8 mouse cellular contexts compared by ENCODE assay signal in genomic region chr17:8525971-8526740, GRCm38 (mm10). TPM values are rescaled to one million over a fixed set of nuclear protein-coding genes. Genes with fewer than 3 reads are reported as not detected.
DNase-seq lines count a peak whose midpoint lies in the region; ATAC-seq and TF ChIP-seq lines count a peak whose summit lies in the region.

No protein-coding gene starts in this region.

- H3K4me2 ChIP-seq in heart, postnatal 0 days (ENCODE audit: low read depth, low read length) = peak overlapping the region; percentile 93
- H3K4me2 ChIP-seq in midbrain, embryonic 13.5 days (replicated peaks) = peak overlapping the region; percentile 82
- no peak overlapping the region for H3K4me2 ChIP-seq in liver, embryonic 11.5 days

- TF ChIP-seq CTCF in heart, postnatal 0 days (IDR thresholded peaks at IDR 0.05; ENCODE audit: low read depth) = no peak
- no peak for TF ChIP-seq CTCF in lung, adult 2 months (IDR thresholded peaks at IDR 0.05; ENCODE audit: insufficient read depth, low read length)

- WGBS in heart, postnatal 0 days = 7% methylated on average over 21 of the region's 21 CpGs
- WGBS in midbrain, embryonic 13.5 days = 2% methylated on average over 21 of the region's 21 CpGs
- 11% methylated on average over 21 of the region's 21 CpGs for WGBS in liver, embryonic 11.5 days
- WGBS in lung, adult 2 months = 5% methylated on average over 21 of the region's 21 CpGs

- no peak for ATAC-seq in heart, postnatal 0 days (ENCODE audit: insufficient read depth, low read depth)
- ATAC-seq in midbrain, embryonic 13.5 days = no peak
- no peak for ATAC-seq in liver, embryonic 11.5 days (replicated peaks; ENCODE audit: low FRiP score)

- H3K4me1 ChIP-seq in heart, postnatal 0 days (ENCODE audit: control insufficient read depth, insufficient read depth) = peaks cover 16% of the 10 kb centered on the region
- H3K4me1 ChIP-seq in midbrain, embryonic 13.5 days (replicated peaks) = peaks cover 28% of the 10 kb centered on the region
- H3K4me1 ChIP-seq in liver, embryonic 11.5 days (replicated peaks; ENCODE audit: control insufficient read depth, insufficient read depth, low read length) = no peaks in the 10 kb centered on the region
- H3K4me1 ChIP-seq in lung, adult 2 months (ENCODE audit: control insufficient read depth, insufficient read depth, low read length) = peaks cover 5% of the 10 kb centered on the region; the same call in 1 of the 2 replicates

- no peak overlapping the region for H3K27ac ChIP-seq in heart, postnatal 0 days (ENCODE audit: low read depth)
- no peak overlapping the region for H3K27ac ChIP-seq in midbrain, embryonic 13.5 days
- no peak overlapping the region for H3K27ac ChIP-seq in liver, embryonic 11.5 days (ENCODE audit: low read depth, low read length)

- H3K36me3 ChIP-seq in heart, postnatal 0 days (replicated peaks; ENCODE audit: control insufficient read depth, insufficient read depth, low read length) = no peaks in the 10 kb centered on the region
- H3K36me3 ChIP-seq in midbrain, embryonic 13.5 days = no peaks in the 10 kb centered on the region
- H3K36me3 ChIP-seq in liver, embryonic 11.5 days (ENCODE audit: control insufficient read depth, insufficient read depth, low read length) = no peaks in the 10 kb centered on the region

- no peak for TF ChIP-seq EP300 in heart, postnatal 0 days (IDR thresholded peaks at IDR 0.05; ENCODE audit: low read depth)

- H3K9ac ChIP-seq in heart, postnatal 0 days (replicated peaks; ENCODE audit: low read depth, low read length) = no peak overlapping the region
- H3K9ac ChIP-seq in midbrain, embryonic 13.5 days (replicated peaks) = peak overlapping the region; percentile 33; the same call in 1 of the 2 replicates
- H3K9ac ChIP-seq in liver, embryonic 11.5 days (ENCODE audit: low read depth, low read length) = no peak overlapping the region

- H3K4me3 ChIP-seq in heart, postnatal 0 days (ENCODE audit: low read depth, low read length) = peak overlapping the region; percentile 59
- H3K4me3 ChIP-seq in midbrain, embryonic 13.5 days (replicated peaks) = peak overlapping the region; percentile 55
- H3K4me3 ChIP-seq in liver, embryonic 11.5 days (ENCODE audit: low read depth, low read length) = no peak overlapping the region
- H3K4me3 ChIP-seq in lung, adult 2 months (replicated peaks; ENCODE audit: extremely low read depth, low read depth, low read length) = no peak overlapping the region

- peak; percentile 17 for DNase-seq in gastrocnemius, postnatal 10 days
- no peak for DNase-seq in gastrocnemius, adult 18-20 months (ENCODE audit: low spot score)
- peak; percentile 62 for DNase-seq in thymus, postnatal 4 days
- no peak for DNase-seq in thymus, postnatal 0 days (ENCODE audit: low spot score)
- peak; percentile 25 for DNase-seq in heart, postnatal 0 days (ENCODE audit: low spot score)
- no peak for DNase-seq in liver, embryonic 11.5 days (ENCODE audit: low spot score)
- no peak for DNase-seq in lung, adult 2 months

- no peak for TF ChIP-seq POLR2A in lung, adult 2 months (IDR thresholded peaks at IDR 0.05; ENCODE audit: borderline replicate concordance, extremely low read depth, low read depth, low read length)

- peaks cover 21% of the 10 kb centered on the region for H3K27me3 ChIP-seq in heart, postnatal 0 days (ENCODE audit: control insufficient read depth, insufficient read depth, low read length)
- peaks cover 43% of the 10 kb centered on the region for H3K27me3 ChIP-seq in midbrain, embryonic 13.5 days
- peaks cover 58% of the 10 kb centered on the region for H3K27me3 ChIP-seq in liver, embryonic 11.5 days (replicated peaks; ENCODE audit: control insufficient read depth, insufficient read depth, low read length)

- no peaks in the 10 kb centered on the region for H3K9me3 ChIP-seq in heart, postnatal 0 days (replicated peaks; ENCODE audit: control insufficient read depth, low read length)
- H3K9me3 ChIP-seq in midbrain, embryonic 13.5 days = no peaks in the 10 kb centered on the region
- H3K9me3 ChIP-seq in liver, embryonic 11.5 days (ENCODE audit: control insufficient read depth, low read length) = no peaks in the 10 kb centered on the region

RNA-seq across cellular contexts. Expression of gene Pde10a, which starts 1.0 kb away (rescaled TPM):
- 1 to 10 TPM; 5.7 to 7.4 TPM for total RNA-seq in gastrocnemius, postnatal 10 days (2021)
- total RNA-seq in gastrocnemius, adult 18-20 months (2021) = 1 to 10 TPM; 3.5 to 4.4 TPM
- polyA plus RNA-seq in thymus, postnatal 0 days (2015; fragmentation: Nextera tagmentation; extraction: Ambion mirVana) = 3.1 and 3.3 TPM in 2 replicates
- 2.2 and 3.0 TPM in 2 replicates for total RNA-seq in heart, postnatal 0 days (2014; rRNA removed; ENCODE audit: low replicate concordance)
- polyA plus RNA-seq in heart, postnatal 0 days (2015; fragmentation: Nextera tagmentation; extraction: Ambion mirVana) = 1.3 and 1.5 TPM in 2 replicates
- 12.5 and 12.7 TPM in 2 replicates for polyA plus RNA-seq in midbrain, embryonic 13.5 days (2015; fragmentation: Nextera tagmentation; extraction: Ambion mirVana)
- polyA plus RNA-seq in liver, embryonic 11.5 days (2014; fragmentation: Nextera tagmentation; extraction: Ambion mirVana) = 1.4 and 1.8 TPM in 2 replicates
- 0.42 and 0.62 TPM in 2 replicates for polyA plus RNA-seq in lung, adult 2 months (2012; rRNA removed)

RNA-seq across cellular contexts. Expression of gene Gm17087, which starts 40.6 kb away (rescaled TPM):
- total RNA-seq in gastrocnemius, postnatal 10 days (2021) = not detected
- total RNA-seq in gastrocnemius, adult 18-20 months (2021) = not detected
- polyA plus RNA-seq in thymus, postnatal 0 days (2015; fragmentation: Nextera tagmentation; extraction: Ambion mirVana) = not detected in 2 replicates
- not detected in 2 replicates for total RNA-seq in heart, postnatal 0 days (2014; rRNA removed; ENCODE audit: low replicate concordance)
- not detected in 2 replicates for polyA plus RNA-seq in heart, postnatal 0 days (2015; fragmentation: Nextera tagmentation; extraction: Ambion mirVana)
- polyA plus RNA-seq in midbrain, embryonic 13.5 days (2015; fragmentation: Nextera tagmentation; extraction: Ambion mirVana) = not detected in 2 replicates
- not detected in 2 replicates for polyA plus RNA-seq in liver, embryonic 11.5 days (2014; fragmentation: Nextera tagmentation; extraction: Ambion mirVana)
- polyA plus RNA-seq in lung, adult 2 months (2012; rRNA removed) = not detected in 2 replicates

Comparison
In these comparisons a context has a peak if more than half of its experiments do, and no peak if none do; other contexts are left out.
1. DNase-seq: peak in gastrocnemius, postnatal 10 days (single experiment), thymus, postnatal 4 days (single experiment) and heart, postnatal 0 days (single experiment); none in gastrocnemius, adult 18-20 months (single experiment), thymus, postnatal 0 days (single experiment), liver, embryonic 11.5 days (single experiment) and lung, adult 2 months (single experiment).
2. H3K4me3 ChIP-seq: peak in heart, postnatal 0 days (single experiment) and midbrain, embryonic 13.5 days (single experiment); none in liver, embryonic 11.5 days (single experiment) and lung, adult 2 months (single experiment).